Mouse (Mus musculus) thymus, postnatal 14 days (tissue): ENCODE results near the gene Scap.
"Not testable (repeated sequence)": the region's sequence is repeated elsewhere in the genome, so short reads cannot be mapped to it uniquely, and the experiment has no call there.

Source experiments
- DNase-seq: peaks from one replicate; pipeline ENCODE4 v3.0.0; 2021

The Scap gene

GRCm38 (mm10) chr9:110333135-110333895, at the start of gene Scap:
Gene Scap (plus strand): TSS chr9:110333288.
- DNase-seq: peak; percentile 98

DNA sequence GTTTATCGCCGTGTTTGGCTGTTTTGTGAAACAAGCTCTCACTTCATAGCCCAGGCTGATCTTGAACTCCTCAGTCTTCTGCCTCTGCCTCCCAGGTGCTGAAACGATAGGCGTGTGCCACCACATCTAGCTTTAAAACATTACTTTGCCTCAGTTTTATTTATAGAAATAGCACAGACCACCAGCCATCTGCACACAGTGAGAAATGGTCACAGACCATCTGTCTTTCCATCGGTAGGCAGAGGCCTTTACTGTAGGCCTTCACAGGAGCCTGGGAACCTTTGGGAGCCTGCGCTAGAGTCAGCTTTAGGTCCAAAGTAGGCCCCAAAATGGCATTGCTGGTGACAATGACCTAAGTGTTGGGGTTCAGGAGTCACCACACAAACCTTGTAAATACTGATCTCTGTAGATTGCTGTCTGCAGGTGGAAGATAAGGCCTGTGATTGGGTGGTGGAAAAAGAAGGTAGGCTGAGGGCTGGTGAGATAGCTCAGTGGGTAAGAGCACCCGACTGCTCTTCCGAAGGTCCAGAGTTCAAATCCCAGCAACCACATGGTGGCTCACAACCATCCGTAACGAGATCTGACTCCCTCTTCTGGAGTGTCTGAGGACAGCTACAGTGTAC, 48.9 kb upstream of the Scap start:
- no peak for DNase-seq

DNA sequence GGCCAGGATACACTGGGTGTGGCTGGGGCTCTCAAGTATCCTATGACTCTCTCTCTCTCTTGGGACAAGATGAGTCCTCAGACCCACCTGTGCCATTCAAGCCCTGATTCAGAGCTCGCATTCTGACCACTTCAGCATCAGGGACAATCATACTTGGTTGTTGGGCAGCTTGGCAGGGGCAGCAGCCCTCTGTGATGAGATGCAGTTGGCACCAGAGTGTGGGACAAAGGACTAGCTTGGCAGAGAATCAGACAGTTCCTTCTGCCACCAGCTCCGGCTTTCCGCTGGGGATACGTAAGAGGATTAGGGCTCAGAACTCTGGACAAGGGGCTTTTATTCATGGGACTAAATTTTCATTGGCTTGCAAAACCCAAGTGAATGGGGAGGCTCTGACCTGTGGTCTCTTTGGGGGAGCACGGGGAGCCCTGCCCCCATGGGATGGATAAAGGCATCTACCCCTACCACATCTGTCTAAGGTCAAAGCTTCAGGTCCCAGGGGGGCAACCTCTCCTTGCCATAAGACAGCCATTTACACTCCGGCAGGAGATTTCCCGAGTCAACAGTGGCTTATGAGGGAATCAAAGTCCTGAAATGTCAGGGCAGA, 45.7 kb upstream of the Scap start:
- no peak for DNase-seq

- DNase-seq: no peak
These were observed 39.8 kb upstream of the Scap start for GRCm38 (mm10) chr9:110293254-110293718.

DNA sequence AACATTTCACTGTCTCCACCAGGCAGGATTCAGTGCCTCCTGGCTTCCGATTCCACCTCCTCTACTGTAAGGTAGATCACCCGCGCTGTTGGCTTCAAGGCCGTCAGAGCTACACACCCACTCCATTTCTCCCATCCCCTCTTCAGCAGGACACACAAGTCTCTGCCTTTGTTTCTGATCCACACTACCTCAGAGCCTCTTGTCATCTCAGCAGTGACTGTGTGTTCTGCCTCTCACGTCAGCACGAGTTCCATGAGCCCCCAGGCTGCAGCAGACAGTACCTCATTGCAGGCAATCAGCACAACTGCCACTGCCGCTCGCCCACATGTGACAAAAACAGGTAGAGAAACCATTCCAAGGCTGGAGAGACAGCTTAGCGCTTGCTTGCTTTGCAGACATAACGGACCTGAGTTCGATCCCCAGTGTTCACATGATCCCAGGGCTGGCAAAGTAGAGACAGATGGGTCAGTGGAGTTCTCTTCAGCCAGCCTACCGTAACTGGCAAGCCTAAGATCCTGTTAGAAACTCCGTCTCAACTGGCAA, 39.1 kb upstream of the Scap start:
- DNase-seq: no peak

- DNase-seq: no peak
These were observed 38.3 kb upstream of the Scap start for GRCm38 (mm10) chr9:110294786-110295185.

GRCm38 (mm10) chr9:110296867-110297627, 36.0 kb upstream of the Scap start:
- peak; percentile 75 for DNase-seq

DNA sequence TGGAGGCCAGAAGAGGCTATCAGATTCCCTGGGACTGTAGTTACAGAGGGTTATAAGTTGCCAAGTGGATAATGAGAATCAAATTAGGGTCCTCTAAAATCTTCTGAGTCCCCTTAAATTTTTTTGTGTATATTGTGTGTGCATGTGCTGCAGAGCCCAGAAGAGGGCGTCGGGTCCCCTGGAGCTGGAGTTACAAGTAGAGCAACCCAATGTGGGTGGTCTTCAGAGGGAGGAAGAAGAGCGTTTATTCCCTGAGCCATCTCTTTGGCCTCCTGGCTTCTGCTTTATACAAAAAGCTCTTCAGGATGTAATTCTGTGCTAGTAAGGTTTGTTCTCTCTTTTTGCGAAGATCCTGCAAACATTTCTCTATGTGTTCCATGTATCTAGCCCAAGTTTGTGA, 28.6 kb upstream of the Scap start:
- peak; percentile 58 for DNase-seq

- DNase-seq: peak; percentile 90
These were observed 28.0 kb upstream of the Scap start, which contains the start of gene Elp6 for GRCm38 (mm10) chr9:110304969-110305651. Gene Elp6 (plus strand): TSS chr9:110305173.

DNA sequence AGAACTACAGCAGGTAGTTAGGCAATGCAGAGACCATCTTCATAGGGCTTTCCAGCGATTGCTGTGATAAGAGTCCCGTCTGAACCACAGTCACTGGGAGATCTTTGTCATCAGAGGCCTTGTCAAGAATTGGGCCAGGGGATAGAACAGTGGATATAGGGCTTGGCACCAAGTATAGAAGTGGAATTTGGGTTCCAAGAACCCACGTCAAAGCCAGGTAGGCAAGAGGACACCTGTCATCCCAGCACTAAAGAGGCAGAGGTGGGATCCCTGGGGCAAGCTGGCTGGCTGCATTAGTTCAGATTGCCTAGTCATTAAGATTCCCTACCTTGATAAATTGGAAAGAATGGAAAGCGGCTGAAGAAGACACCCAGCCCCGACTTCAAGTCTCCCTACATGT, 26.7 kb upstream of the Scap start:
- no peak for DNase-seq

DNA sequence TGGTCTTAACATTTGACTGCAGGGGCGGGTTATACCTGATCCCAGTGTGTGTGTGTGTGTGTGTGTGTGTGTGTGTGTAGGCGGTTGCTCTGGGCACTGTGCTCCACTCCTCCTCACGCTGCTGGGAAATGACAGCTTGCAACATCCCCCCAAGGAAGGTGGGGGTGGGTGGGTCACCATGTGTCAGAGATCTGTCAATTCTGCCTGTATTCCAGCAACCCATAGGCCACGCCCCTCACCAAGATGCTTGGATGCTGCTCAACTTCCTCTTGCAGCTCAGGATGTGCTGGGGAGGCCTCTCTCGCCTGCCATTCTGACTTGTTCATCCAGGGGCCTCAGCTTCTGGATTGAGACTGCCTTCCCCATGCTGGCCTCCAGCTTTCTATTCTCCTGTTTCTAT, 18.4 kb upstream of the Scap start:
- DNase-seq: no peak

DNA sequence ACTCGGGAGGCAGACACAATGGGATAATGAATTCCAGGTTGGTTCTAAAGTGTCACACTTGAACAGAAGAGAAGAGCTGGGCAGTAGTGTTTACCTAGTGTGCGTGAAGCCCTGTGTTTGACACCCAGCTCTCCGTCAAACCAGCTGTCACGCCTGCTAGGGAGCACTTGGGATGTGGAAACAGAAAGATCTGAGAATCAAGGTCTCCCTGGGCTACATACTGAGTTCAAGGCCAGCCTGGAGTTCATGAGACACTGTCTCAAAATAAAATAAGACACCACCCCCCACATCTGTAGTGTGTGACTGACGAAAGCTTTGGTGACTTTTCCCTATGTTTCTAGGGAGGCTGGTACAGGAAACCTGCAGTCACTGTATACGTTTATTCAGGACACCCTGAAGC, 17.7 kb upstream of the Scap start:
- no peak for DNase-seq

DNA sequence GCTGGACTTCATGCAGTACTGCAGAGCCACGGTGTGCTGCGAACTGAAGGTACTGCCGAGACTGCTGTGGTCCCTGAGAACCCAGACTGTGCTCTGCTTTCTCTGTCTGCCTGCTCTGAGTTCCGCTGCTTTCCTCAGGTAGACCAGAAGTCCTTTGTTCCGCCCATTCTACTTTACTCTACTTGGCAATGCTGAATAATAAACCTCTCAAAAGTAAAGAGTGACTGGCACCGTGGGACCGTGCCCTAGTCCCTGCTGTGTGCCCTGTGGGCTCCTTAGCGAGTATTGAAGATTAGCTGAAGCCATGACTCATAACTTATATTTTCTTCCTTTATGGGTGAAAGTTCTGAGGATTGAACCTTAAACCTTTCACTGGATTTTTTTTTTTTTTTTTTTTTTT, 17.2 kb upstream of the Scap start:
- DNase-seq: no peak

DNA sequence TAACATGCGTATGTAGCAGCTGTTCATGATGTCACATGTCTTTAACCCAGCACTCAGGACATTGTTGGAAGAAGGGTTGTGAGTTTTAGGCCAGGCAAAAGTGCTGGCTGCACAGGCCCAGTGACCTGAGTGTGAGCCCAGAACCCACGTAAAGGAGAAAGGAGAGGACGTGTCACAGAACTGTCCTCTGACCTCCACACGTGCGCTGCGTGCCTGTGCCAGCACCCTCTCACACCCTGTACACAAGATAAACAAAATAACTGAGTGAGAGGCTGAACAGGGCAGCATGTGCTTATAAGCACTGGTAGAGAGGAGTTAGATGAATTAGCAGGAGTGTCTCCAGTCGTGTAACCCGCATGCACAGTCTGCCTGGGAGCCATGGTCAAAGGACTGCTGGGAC, 16.6 kb upstream of the Scap start:
- no peak for DNase-seq

GRCm38 (mm10) chr9:110320769-110321168, 12.3 kb upstream of the Scap start:
- no peak for DNase-seq

DNA sequence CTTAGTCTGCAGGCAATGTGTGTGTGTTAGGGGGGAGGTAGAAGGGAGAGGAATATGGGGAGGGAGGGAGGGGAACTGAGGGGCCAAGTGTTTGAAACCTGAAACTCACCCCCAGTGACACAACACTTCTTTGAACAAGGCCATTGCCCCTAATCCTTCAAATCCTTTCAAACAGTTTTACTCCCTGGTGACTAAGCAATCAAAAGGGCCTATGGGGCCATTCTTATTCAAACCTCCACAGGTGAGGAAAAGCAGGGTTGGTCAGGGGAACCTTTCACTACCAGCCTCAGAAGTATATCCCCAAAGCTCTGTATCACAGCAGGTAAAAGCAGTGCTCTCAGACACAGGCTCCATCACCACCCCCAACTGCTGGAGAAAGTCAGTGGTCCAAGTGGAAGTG, 10.1 kb upstream of the Scap start:
- no peak for DNase-seq

GRCm38 (mm10) chr9:110324181-110324580, 8.9 kb upstream of the Scap start:
- DNase-seq: no peak

DNA sequence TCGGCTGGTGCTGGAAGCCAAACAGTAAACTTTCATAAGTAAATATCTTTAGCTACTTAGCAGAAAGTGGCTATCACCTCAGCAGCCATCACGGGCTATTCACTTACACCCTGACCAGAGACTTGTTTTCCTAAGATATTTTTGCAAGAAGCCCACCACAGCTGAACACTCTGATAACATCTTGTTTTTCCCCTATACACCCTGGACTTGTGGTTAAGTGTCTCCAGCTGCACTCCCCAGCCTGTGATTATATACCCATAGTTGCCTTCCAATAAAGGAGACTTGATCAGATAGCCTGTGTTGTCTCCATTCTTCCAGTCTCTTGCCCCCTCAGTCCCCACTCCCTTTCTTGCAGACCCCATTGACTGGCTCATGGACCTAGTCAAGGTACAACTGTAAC, 4.9 kb upstream of the Scap start:
- no peak for DNase-seq

DNA sequence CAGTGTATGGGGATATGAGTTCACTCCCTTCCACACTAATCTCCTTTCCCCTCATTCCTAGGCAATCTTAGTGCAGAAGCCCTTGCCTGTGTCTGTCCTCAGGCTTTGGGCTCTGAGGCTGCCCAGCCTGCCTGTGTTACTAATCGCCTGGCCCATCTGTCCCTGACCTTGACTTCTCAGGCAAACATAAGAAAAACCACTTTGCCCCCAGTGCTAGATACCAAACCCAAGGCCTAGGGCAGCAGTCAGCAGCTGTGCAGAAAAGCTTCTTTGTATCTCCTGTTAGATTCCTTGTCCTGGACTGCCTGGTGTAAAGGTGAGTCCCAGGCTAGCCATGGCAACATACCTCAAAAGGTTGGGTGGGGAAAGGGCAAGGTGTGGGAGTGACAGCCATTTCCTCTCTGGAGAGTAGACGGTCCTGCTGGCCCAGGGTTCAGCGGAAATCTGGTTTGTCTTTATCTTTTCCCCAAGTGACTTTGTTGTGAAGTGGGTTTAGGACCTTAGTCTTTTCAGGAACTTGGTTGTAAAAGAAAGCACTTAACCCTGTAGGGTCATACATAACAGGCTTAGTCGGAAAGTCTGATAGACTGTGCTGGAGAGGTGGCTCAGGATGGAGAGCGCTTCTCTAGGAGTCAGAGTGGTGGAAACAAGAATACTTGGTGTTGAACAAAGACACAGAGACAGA, 4.0 kb upstream of the Scap start:
- peak; percentile 23 for DNase-seq

- peak; percentile 65 for DNase-seq
These were observed 3.4 kb upstream of the Scap start for GRCm38 (mm10) chr9:110329655-110330054.

DNA sequence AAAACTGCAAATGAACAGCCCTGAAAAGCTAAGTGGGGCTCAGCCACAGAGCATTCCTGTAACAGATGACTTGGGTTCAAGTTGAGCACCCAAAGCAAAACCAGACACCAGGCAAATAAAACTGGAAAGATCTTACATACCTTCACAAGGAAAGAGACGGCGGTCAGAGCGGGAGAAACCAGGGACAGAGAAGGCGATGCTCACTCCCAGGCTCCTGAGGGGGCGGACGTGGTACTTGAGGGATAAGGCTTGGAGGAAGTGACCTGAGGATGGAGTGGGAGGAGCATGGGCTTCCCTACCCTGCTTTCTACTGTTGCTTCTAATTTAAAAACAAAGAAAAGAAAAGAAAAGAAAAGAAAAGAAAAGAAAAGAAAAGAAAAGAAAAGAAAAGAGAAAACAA, 2.7 kb upstream of the Scap start:
- DNase-seq: no peak

GRCm38 (mm10) chr9:110330913-110331312, 2.2 kb upstream of the Scap start:
- not testable (repeated sequence) for DNase-seq
